Mouse (Mus musculus) CD4-positive naive resting alpha-beta T cell, adult 57 days (primary cell): ENCODE measurements around the gene Hdgf. TPM values are rescaled to one million over a fixed set of nuclear protein-coding genes. Genes with fewer than 3 reads are reported as not detected.

Experiments used
- total RNA-seq: library from RNA; stranded (reverse); gene quantifications from one replicate; pipeline ENCODE4 v1.2.4, GENCODE M21; 2023

The Hdgf gene
- total RNA-seq, result 85.8 TPM

GRCm38 (mm10) chr3:87905880-87906485 lies at the start of gene Hdgf:
Gene Hdgf (plus strand): TSS chr3:87906321.

GRCm38 (mm10) chr3:87885281-87886003 lies 20.7 kb upstream of the Hdgf start, which contains the start of gene Prcc:
Gene Prcc (minus strand): TSS chr3:87885608.

GRCm38 (mm10) chr3:87919336-87920108 lies 13.4 kb downstream of the Hdgf start, which contains the start of gene Mrpl24:
Gene Mrpl24 (plus strand): TSS chr3:87919506.

GRCm38 (mm10) chr3:87930078-87930795 lies 24.1 kb downstream of the Hdgf start, which contains the start of the genes Isg20l2 and Rrnad1:
Gene Isg20l2 (plus strand): TSS chr3:87930314.
Gene Rrnad1 (minus strand): TSS chr3:87930717.

GRCm38 (mm10) chr3:87948378-87949265 lies 42.5 kb downstream of the Hdgf start, which contains the start of gene Crabp2:
Gene Crabp2 (plus strand): TSS chr3:87948666.

Other genes starting within 250 kb of the Hdgf start
- gene Lrrc71, start 157.7 kb upstream of the Hdgf start, total RNA-seq, result 0.35 TPM
- gene Ntrk1, start 111.2 kb upstream of the Hdgf start, total RNA-seq, result not detected
- not detected for gene Insrr, start 109.4 kb upstream of the Hdgf start, total RNA-seq
- 23.2 TPM for gene Pear1, start 82.0 kb upstream of the Hdgf start, total RNA-seq
- gene Sh2d2a, start 59.6 kb upstream of the Hdgf start, total RNA-seq, result 294 TPM
- gene Prcc, start 20.7 kb upstream of the Hdgf start, total RNA-seq, result 70.6 TPM
- 169 TPM for gene Mrpl24, start 13.2 kb downstream of the Hdgf start, total RNA-seq
- gene Isg20l2, start 24.0 kb downstream of the Hdgf start, total RNA-seq, result 63.4 TPM
- gene Rrnad1, start 24.4 kb downstream of the Hdgf start, total RNA-seq, result 32.8 TPM
- 2.3 TPM for gene Crabp2, start 42.3 kb downstream of the Hdgf start, total RNA-seq
- not detected for gene Nes, start 64.8 kb downstream of the Hdgf start, total RNA-seq
- not detected for gene Bcan, start 93.9 kb downstream of the Hdgf start, total RNA-seq
- gene Hapln2, start 121.3 kb downstream of the Hdgf start, total RNA-seq, result not detected
- gene Gpatch4, start 136.8 kb downstream of the Hdgf start, total RNA-seq, result 27.4 TPM
- 23.9 TPM for gene Naxe, start 152.2 kb downstream of the Hdgf start, total RNA-seq
- gene Ttc24, start 172.0 kb downstream of the Hdgf start, total RNA-seq, result not detected
- gene Iqgap3, start 175.7 kb downstream of the Hdgf start, total RNA-seq, result 1.2 TPM
- 345 TPM for gene Mef2d, start 236.1 kb downstream of the Hdgf start, total RNA-seq